Mouse (Mus musculus) limb, embryonic 14.5 days (tissue): ENCODE data around the gene Ssr2. TPM values are rescaled to one million over a fixed set of nuclear protein-coding genes. Genes with fewer than 3 reads are reported as not detected.

Source experiments
- ATAC-seq: fragments of 200-750 bp; cut with Nextera tagmentation; 2 replicates; pipeline ENCODE4 v1.8.0; 2017; ENCODE audit warnings: low read depth, moderate number of reproducible peaks, moderate TSS enrichment; ENCODE audit not compliant: low FRiP score
- DNase-seq: peaks from one replicate; pipeline ENCODE4 v3.0.0-alpha.2; 2015; ENCODE audit warnings: low spot score
- H3K27ac ChIP-seq: fragments of 300-500 bp; sonication (generic); replicated peaks from 2 replicates; pipeline ENCODE4 v1.5.1; 2014; ENCODE audit warnings: low read depth, mild to moderate bottlenecking, low read length, moderate library complexity, mixed read lengths
- H3K27me3 ChIP-seq: fragments of 300-500 bp; sonication (generic); 2 replicates; pipeline ENCODE4 v1.6.1; 2014; ENCODE audit warnings: low read length, mixed read lengths; ENCODE audit not compliant: control insufficient read depth, insufficient read depth
- H3K36me3 ChIP-seq: fragments of 300-500 bp; sonication (generic); 2 replicates; pipeline ENCODE4 v1.6.1; 2014; ENCODE audit warnings: mild to moderate bottlenecking, low read length, moderate library complexity, mixed read lengths; ENCODE audit not compliant: control insufficient read depth, insufficient read depth
- H3K4me1 ChIP-seq: fragments of 300-500 bp; sonication (generic); 2 replicates; pipeline ENCODE4 v1.6.1; 2014; ENCODE audit warnings: antibody characterized with exemption, low read length, mixed read lengths; ENCODE audit not compliant: control insufficient read depth, insufficient read depth
- H3K4me2 ChIP-seq: fragments of 300-500 bp; sonication (generic); replicated peaks from 2 replicates; pipeline ENCODE4 v1.6.1; 2014; ENCODE audit warnings: low read depth, mild to moderate bottlenecking, low read length, moderate library complexity; ENCODE audit not compliant: severe bottlenecking
- H3K4me3 ChIP-seq: fragments of 300-500 bp; sonication (generic); replicated peaks from 2 replicates; pipeline ENCODE4 v1.5.1; 2014; ENCODE audit warnings: low read length
- H3K9ac ChIP-seq: fragments of 300-500 bp; sonication (generic); 2 replicates; pipeline ENCODE4 v1.6.1; 2014; ENCODE audit warnings: mild to moderate bottlenecking, low read depth, low read length, moderate library complexity; ENCODE audit not compliant: severe bottlenecking
- H3K9me3 ChIP-seq: fragments of 300-500 bp; sonication (generic); 2 replicates; pipeline ENCODE4 v1.6.1; 2016; ENCODE audit warnings: low read length; ENCODE audit not compliant: control insufficient read depth
- POLR2A ChIP-seq: fragments of 200-500 bp; IDR thresholded peaks from 2 replicates; pipeline ENCODE4 v1.8.0; 2012; ENCODE audit warnings: inconsistent platforms, mild to moderate bottlenecking, moderate library complexity, borderline replicate concordance; ENCODE audit not compliant: insufficient read depth, insufficient read length; ENCODE audit errors: extremely low read depth
- WGBS: fragments of 180-500 bp; shearing (Covaris S2); extraction: QIAGEN DNeasy Blood & Tissue Kit; methylation state at CpG from one replicate; pipeline ENCODE4 v1.1.7; 2014; 5-methylcytosine and 5-hydroxymethylcytosine counted together
- polyA plus RNA-seq, 2 experiments: library from polyadenylated mRNA; depleted of rRNA in 1 of 2; stranded (reverse) in 1 of 2; unstranded in 1 of 2; fragments of >200 nt; fragmentation: Nextera tagmentation in 1 of 2; extraction: Ambion mirVana in 1 of 2; gene quantifications; 2 replicates each; pipeline versions ENCODE4 v1.2.1 to v1.2.3; 2012 to 2014

Gene Ssr2
- polyA plus RNA-seq, 2 experiments = 325 to 422 TPM

DNA sequence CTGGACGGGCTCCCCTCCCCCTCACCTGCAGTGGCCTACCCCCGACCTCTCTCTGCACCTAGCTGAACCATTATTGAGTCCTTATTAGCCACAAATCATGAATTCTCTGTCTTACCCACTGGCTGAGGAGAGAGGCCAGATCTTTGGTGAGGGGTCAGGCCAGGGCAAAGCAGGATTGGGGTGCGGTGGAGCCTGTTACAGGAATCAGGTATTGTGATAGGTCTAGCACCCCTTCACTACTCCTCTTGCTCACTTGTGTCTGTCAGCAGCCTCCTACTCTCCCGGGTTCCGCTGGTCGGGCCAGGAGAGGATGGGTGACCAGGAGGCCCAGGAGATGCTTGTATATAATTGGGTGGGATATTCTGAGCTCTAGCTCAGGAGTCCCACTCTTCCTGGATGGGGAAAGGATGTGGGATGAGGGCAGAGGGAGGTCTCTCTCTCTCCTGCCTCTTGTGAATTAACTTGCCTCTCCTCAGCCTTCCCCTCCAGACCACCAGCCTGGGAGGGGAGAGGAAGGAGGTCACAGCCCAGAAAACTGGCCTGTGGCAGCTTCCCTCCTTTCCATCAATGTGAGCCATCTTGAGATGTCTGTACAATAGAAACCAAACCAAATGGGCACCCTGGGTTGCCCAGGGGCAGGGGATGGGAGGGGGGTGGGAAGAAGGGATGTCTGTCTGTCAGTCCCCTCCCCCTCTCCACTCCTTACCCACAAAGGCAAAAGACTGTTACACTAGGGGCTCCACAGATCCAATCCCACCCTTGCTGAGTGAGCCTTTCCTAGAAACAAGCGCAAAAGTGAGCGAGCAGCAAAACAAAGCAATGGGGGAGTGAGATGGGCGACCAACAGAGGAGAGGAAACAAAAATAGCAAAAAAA lies 37.2 kb upstream of the Ssr2 start:
- TF ChIP-seq POLR2A = no peak
- Histone ChIP-seq H3K27ac (no peak overlapping the region), H3K4me1 (peaks cover 42% of the 10 kb centered on the region), H3K4me3 (no peak overlapping the region), H3K9me3 (no peaks in the 10 kb centered on the region), H3K4me2 (no peak overlapping the region), H3K27me3 (no peaks in the 10 kb centered on the region), H3K36me3 (peaks cover 65% of the 10 kb centered on the region), H3K9ac (no peak overlapping the region)
- DNase-seq (no peak), ATAC-seq (no peak)
- WGBS = 58% methylated on average over 9 of the region's 9 CpGs

DNA sequence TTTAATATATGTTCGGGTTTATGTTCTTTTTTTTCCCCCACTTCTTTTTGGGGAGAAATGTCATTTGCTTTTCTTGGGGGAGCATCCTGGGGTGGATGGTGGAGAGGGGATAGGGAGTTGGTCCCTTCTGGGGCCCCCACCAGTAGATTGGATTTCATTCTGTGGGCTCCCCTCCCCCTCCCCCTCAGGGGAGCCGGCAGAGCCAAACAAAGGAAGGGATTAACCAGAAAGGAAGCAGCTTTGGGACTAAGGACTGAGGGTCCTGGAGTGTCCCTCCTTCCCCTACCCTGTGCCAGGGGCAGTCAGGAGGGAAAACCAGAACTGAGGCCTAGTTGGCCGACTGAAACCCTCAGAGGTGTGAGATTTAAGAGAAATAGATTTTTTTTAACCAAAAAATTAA lies 36.3 kb upstream of the Ssr2 start:
- WGBS = 25% methylated on average over 3 of the region's 3 CpGs
- Histone ChIP-seq H3K9ac (no peak overlapping the region), H3K9me3 (no peaks in the 10 kb centered on the region), H3K36me3 (peaks cover 65% of the 10 kb centered on the region), H3K4me1 (peaks cover 39% of the 10 kb centered on the region), H3K4me2 (no peak overlapping the region), H3K27ac (peak overlapping the region; percentile 55; the same call in 1 of the 2 replicates), H3K4me3 (no peak overlapping the region), H3K27me3 (no peaks in the 10 kb centered on the region)
- DNase-seq (no peak), ATAC-seq (no peak)
- no peak for TF ChIP-seq POLR2A

DNA sequence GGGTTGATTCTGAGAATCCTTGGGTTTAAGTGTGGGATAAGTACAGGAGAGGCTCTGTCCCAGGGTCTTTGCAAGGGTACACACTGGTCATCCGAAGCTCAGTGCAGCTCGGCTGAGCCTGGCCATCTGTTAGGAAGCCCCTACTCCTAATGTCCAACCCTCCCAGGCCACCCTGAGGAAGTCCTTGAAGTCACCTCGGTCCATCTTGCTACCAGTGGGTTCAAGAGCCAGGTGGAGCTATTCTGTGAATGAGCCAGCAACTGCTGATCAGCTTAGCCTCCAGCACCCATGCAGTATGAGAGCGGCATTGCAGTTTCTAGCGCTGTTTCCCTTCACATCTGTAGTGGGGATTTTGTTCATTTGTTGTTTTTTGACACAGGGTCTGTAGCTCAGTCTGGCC lies 35.6 kb upstream of the Ssr2 start:
- peaks cover 60% of the 10 kb centered on the region for H3K36me3 ChIP-seq
- H3K4me3 ChIP-seq = no peak overlapping the region
- no peak overlapping the region for H3K9ac ChIP-seq
- no peak overlapping the region for H3K27ac ChIP-seq
- H3K9me3 ChIP-seq = no peaks in the 10 kb centered on the region
- no peak overlapping the region for H3K4me2 ChIP-seq
- no peaks in the 10 kb centered on the region for H3K27me3 ChIP-seq
- ATAC-seq = no peak
- DNase-seq = no peak
- H3K4me1 ChIP-seq = peaks cover 32% of the 10 kb centered on the region
- 67% methylated on average over 5 of the region's 5 CpGs for WGBS
- TF ChIP-seq POLR2A = no peak

DNA sequence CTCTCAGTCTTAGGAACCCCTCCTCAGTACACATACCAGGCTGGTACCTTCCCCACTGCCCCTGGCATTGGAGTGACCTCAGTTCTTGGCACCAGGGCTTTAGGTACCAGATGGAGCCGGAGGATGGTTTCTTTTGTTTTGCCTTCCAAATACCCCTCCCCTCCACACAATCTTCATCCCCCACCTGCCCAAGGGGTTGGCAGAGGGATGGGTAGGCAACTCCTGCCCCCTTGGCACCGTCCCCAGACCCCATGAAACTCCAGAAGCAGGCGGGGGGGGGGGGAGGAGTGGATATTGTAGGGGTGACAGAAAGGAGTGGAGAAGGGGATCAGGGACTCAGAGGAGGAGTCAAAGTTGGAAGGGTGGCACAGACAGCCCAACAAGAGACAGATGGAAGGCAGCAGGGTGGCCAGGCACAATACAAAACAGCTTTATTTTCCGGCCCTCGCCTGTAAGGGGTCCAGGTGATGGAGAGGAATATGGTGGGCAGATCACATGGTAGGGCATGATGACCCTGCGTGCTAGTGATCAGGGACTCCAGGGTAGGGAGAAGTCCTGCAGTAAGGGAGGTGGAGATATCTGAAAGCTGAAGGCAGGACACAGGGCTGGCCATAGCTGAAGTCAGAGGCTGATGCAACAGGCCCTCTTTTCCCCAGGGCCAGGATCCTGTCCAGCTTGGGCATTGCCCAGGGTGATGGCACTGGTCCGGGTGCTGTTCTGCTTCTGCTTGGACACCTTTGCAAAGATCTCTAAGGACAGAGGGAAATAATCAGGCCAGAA lies 33.9 kb upstream of the Ssr2 start:
- Histone ChIP-seq H3K4me2 (no peak overlapping the region), H3K9me3 (no peaks in the 10 kb centered on the region), H3K27ac (no peak overlapping the region; the same call in 1 of the 2 replicates), H3K27me3 (no peaks in the 10 kb centered on the region), H3K4me3 (no peak overlapping the region), H3K4me1 (peaks cover 15% of the 10 kb centered on the region), H3K36me3 (peaks cover 44% of the 10 kb centered on the region), H3K9ac (no peak overlapping the region)
- ATAC-seq (no peak), DNase-seq (no peak)
- WGBS = 64% methylated on average over 7 of the region's 7 CpGs
- TF ChIP-seq POLR2A = no peak

DNA sequence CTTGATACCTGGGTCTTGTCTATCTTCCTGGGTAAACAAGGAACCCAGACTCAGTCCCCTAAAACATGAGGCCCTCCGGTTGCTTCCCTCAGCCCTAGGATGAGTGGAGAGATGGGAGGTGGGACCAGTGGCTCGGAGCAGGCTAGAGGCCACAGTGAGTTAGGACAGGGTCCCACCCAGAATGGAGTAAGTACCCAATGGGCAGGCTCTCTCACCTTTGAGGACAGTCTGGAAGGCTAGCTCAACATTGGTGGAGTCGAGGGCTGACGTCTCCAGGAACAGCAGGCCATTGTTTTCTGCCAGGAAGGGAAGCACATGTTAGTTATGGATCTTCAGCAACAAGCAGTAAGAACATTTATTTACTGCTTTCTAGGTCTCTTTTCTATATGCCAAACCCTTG lies 33.2 kb upstream of the Ssr2 start:
- WGBS = 61% methylated on average over 4 of the region's 4 CpGs
- no peak overlapping the region for H3K27ac ChIP-seq

More for the DNA sequence above, 33.2 kb upstream of the Ssr2 start:
- ATAC-seq (no peak), DNase-seq (no peak)
- no peak overlapping the region for H3K4me2 ChIP-seq
- no peaks in the 10 kb centered on the region for H3K27me3 ChIP-seq
- no peak overlapping the region for H3K4me3 ChIP-seq
- peaks cover 37% of the 10 kb centered on the region for H3K36me3 ChIP-seq
- TF ChIP-seq POLR2A = no peak
- H3K9me3 ChIP-seq = no peaks in the 10 kb centered on the region
- H3K4me1 ChIP-seq = peaks cover 8% of the 10 kb centered on the region; the same call in 1 of the 2 replicates
- H3K9ac ChIP-seq = no peak overlapping the region; the same call in 1 of the 2 replicates
